Mouse (Mus musculus): Measurements from ENCODE around the gene Gria1.

DNA sequence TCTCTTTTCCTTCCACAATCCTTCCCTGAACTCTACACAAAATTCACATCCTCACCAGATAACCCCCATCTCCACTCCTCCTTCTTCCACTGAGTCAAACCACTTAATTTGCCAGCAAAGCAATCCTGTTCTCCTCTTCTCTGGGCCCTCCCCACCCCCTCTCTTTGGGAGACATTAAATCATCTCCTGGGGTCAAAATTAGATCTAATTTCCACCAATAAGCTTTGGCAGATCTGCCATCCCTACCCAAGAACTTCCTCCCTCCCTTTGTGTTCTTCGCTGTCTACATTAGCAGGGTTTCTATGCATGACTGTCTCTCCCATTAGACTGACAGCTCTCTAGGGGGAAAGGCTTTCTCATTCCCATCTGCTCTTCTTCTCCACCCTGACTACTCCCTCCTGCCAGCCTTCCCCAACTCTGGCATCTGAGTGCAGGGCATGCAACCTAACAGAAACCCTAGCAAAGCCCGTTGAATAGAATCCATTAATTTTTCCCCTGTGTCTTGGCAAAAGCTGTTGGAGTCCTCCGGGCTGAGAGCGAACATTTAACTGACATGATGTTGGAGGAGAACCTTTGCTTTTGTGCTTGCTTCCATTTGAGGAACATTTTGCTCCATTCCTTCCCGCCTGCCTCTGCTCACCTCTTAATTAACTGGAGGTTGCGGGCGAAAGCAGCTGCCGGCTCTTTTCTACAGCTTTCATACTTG is 59.2 kb downstream of the Gria1 start:
- TF ChIP-seq GATA1 (IDR thresholded peaks at IDR 0.05; ENCODE audit: low read length) (no peak), TAL1 (IDR thresholded peaks at IDR 0.05; ENCODE audit: low read length) (no peak)
